Mouse (Mus musculus) erythroid progenitor cell, adult 5-6 weeks (primary cell): ENCODE measurements around the gene Scarf1. TPM values are rescaled to one million over a fixed set of nuclear protein-coding genes. Genes with fewer than 3 reads are reported as not detected.

Experiments
- ATAC-seq: replicated peaks from 2 replicates; pipeline ENCODE4 v1.8.0; 2016; ENCODE audit warnings: moderate number of reproducible peaks, mild to moderate bottlenecking, moderate TSS enrichment, inconsistent platforms; ENCODE audit not compliant: poor library complexity, low FRiP score, severe bottlenecking
- total RNA-seq, 2 experiments: library from RNA; stranded (forward) in 1 of 2; stranded (reverse) in 1 of 2; fragments of 150-400 nt in 1 of 2; fragments of 186-747, 209-891 nt in 1 of 2; gene quantifications; 2 replicates each; pipeline versions ENCODE4 v1.2.3 to v1.2.4; 2015 to 2017; ENCODE audit warnings: low replicate concordance in 2 of 2

Scarf1 gene
- total RNA-seq, 2 experiments from 2014 or later = 0.15 TPM; not detected in 1

DNA sequence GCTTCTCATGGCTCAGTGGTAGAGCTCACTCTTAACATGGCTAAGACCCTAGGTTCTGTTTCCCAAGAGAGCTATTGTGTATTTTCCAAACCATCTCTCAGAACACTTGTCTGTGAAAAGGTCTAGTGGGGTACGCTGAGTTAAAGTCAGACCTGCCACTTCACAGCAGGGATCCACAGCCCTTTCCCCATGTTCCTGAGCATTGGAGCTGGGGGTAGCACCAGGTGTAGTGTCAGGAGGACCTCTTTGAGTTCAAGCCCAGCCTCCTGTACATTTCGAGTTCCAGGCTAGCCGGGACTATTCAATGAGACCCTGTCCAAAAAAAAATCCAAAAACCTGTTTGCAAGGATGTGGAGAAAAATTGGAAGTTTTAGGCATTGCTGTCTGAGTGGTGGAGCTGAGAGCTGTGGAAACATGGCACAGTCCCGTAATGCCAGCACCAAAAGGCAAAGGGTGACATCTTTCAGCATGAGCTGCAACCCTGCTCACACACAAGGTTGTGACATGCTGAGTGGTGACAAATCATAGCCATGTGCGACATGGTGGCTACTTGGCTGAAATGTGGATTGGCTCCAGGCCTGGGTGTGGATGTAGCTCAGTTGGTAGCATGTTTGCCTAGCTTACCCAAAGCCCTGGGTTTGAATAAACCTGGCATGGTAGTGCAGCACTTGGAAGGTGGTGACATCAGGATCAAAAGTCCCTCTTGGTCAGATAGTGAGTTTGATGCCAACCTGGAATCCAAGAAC lies 61.2 kb downstream of the Scarf1 start:
- ATAC-seq = no peak

DNA sequence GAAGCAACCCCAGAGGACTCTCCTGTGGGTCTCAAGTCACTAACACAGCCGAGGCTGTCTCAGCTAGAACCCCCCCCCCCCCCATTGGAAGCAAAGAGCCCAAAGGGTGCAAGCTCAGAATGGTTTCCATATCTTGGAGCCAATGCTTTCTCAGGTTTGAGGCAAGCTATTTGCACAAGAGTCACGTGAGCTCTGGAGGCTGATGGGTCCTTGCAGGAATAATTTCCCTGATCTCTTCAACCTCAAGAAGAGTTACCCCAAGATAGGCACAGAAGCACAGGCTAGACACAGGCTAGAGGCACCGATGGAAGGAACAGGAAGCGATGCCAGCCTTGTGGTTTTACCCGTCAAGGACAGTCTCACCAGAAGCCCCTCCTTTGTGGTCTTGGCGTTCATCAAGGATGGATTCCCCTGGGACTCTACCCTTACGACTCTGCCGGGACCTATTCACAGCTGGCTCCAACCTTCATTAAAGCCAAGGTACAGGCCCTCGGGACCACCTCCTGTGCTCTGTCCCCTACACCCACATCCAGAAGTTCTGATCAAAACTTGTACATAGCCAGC lies 62.3 kb downstream of the Scarf1 start:
- ATAC-seq = no peak

Other genes starting within 250 kb of the Scarf1 start
- 76.7 and 95.5 TPM in 2 replicates for gene Rpa1, start 165.2 kb upstream of the Scarf1 start, total RNA-seq (2015; ENCODE audit: low replicate concordance)
- 100 and 110 TPM in 2 replicates for gene Rpa1, start 165.2 kb upstream of the Scarf1 start, total RNA-seq (2017; ENCODE audit: low replicate concordance)
- 6.1 and 8.4 TPM in 2 replicates for gene Smyd4, start 165.1 kb upstream of the Scarf1 start, total RNA-seq (2015; ENCODE audit: low replicate concordance)
- 1.1 and 5.3 TPM in 2 replicates for gene Smyd4, start 165.1 kb upstream of the Scarf1 start, total RNA-seq (2017; ENCODE audit: low replicate concordance)
- 2.9 and 26.0 TPM in 2 replicates for gene Serpinf1, start 90.8 kb upstream of the Scarf1 start, total RNA-seq (2015; ENCODE audit: low replicate concordance)
- 2.2 TPM in 1 of 2 replicates, not detected in the other for gene Serpinf1, start 90.8 kb upstream of the Scarf1 start, total RNA-seq (2017; ENCODE audit: low replicate concordance)
- gene Serpinf2, start 73.9 kb upstream of the Scarf1 start, total RNA-seq (2015; ENCODE audit: low replicate concordance) = 2.2 TPM in 1 of 2 replicates, not detected in the other
- gene Serpinf2, start 73.9 kb upstream of the Scarf1 start, total RNA-seq (2017; ENCODE audit: low replicate concordance) = 0.98 and 1.5 TPM in 2 replicates
- gene Wdr81, start 58.8 kb upstream of the Scarf1 start, total RNA-seq (2015; ENCODE audit: low replicate concordance) = 39.0 and 53.3 TPM in 2 replicates
- 45.6 and 48.8 TPM in 2 replicates for gene Wdr81, start 58.8 kb upstream of the Scarf1 start, total RNA-seq (2017; ENCODE audit: low replicate concordance)
- 1.8 and 6.7 TPM in 2 replicates for gene Tlcd2, start 51.8 kb upstream of the Scarf1 start, total RNA-seq (2015; ENCODE audit: low replicate concordance)
- gene Tlcd2, start 51.8 kb upstream of the Scarf1 start, total RNA-seq (2017; ENCODE audit: low replicate concordance) = 1.0 and 17.8 TPM in 2 replicates
- 69.6 and 70.0 TPM in 2 replicates for gene Prpf8, start 26.7 kb upstream of the Scarf1 start, total RNA-seq (2015; ENCODE audit: low replicate concordance)
- 53.6 and 56.5 TPM in 2 replicates for gene Prpf8, start 26.7 kb upstream of the Scarf1 start, total RNA-seq (2017; ENCODE audit: low replicate concordance)
- gene Rilp, start 3.4 kb upstream of the Scarf1 start, total RNA-seq (2015; ENCODE audit: low replicate concordance) = not detected in 2 replicates
- 0.26 and 1.3 TPM in 2 replicates for gene Rilp, start 3.4 kb upstream of the Scarf1 start, total RNA-seq (2017; ENCODE audit: low replicate concordance)
- gene Slc43a2, start 18.2 kb downstream of the Scarf1 start, total RNA-seq (2015; ENCODE audit: low replicate concordance) = 4.3 and 6.3 TPM in 2 replicates
- gene Slc43a2, start 18.2 kb downstream of the Scarf1 start, total RNA-seq (2017; ENCODE audit: low replicate concordance) = 4.5 and 8.2 TPM in 2 replicates
- gene Pitpna, start 74.6 kb downstream of the Scarf1 start, total RNA-seq (2015; ENCODE audit: low replicate concordance) = 39.8 and 49.4 TPM in 2 replicates
- 18.0 and 33.4 TPM in 2 replicates for gene Pitpna, start 74.6 kb downstream of the Scarf1 start, total RNA-seq (2017; ENCODE audit: low replicate concordance)
- gene Inpp5k, start 117.4 kb downstream of the Scarf1 start, total RNA-seq (2015; ENCODE audit: low replicate concordance) = 36.8 and 78.8 TPM in 2 replicates
- 38.4 and 46.3 TPM in 2 replicates for gene Inpp5k, start 117.4 kb downstream of the Scarf1 start, total RNA-seq (2017; ENCODE audit: low replicate concordance)
- 15.5 and 22.2 TPM in 2 replicates for gene Myo1c, start 137.0 kb downstream of the Scarf1 start, total RNA-seq (2015; ENCODE audit: low replicate concordance)
- 17.3 and 21.2 TPM in 2 replicates for gene Myo1c, start 137.0 kb downstream of the Scarf1 start, total RNA-seq (2017; ENCODE audit: low replicate concordance)
- gene Crk, start 165.7 kb downstream of the Scarf1 start, total RNA-seq (2015; ENCODE audit: low replicate concordance) = 32.1 and 41.5 TPM in 2 replicates
- gene Crk, start 165.7 kb downstream of the Scarf1 start, total RNA-seq (2017; ENCODE audit: low replicate concordance) = 43.8 and 83.8 TPM in 2 replicates
- gene Ywhae, start 219.3 kb downstream of the Scarf1 start, total RNA-seq (2015; ENCODE audit: low replicate concordance) = 147 and 149 TPM in 2 replicates
- gene Ywhae, start 219.3 kb downstream of the Scarf1 start, total RNA-seq (2017; ENCODE audit: low replicate concordance) = 60.1 and 90.8 TPM in 2 replicates